Mouse (Mus musculus): ENCODE results near the gene Surf6.

- TF ChIP-seq POLR2A (IDR thresholded peaks at IDR 0.05; ENCODE audit: low read depth, low read length) (no peak), CTCF (IDR thresholded peaks at IDR 0.05; ENCODE audit: extremely low read depth, insufficient read length, insufficient replicate concordance, low read depth, low read length) (no peak)
Measured at GRCm38 (mm10) chr2:26908710-26909386, 6.2 kb upstream of the Surf6 start.

Data from small intestine, adult 2 months (tissue).